Mouse (Mus musculus): ENCODE data around the gene Osbpl7.
A peak's percentile ranks its signal among the peaks of the same experiment; 100 is the strongest.

Osbpl7 gene

GRCm38 (mm10) chr11:97040301-97041021 lies 10.0 kb upstream of the Osbpl7 start:
- no peak for DNase-seq (ENCODE audit: low read depth)

GRCm38 (mm10) chr11:97041022-97041899 lies 9.2 kb upstream of the Osbpl7 start, which contains the start of the genes Lrrc46 and Mrpl10:
Gene Lrrc46 (minus strand): TSS chr11:97041407.
Gene Mrpl10 (plus strand): TSS chr11:97041560.
- DNase-seq (ENCODE audit: low read depth), result peak; percentile 86

GRCm38 (mm10) chr11:97044902-97045301 lies 5.5 kb upstream of the Osbpl7 start:
- no peak for DNase-seq (ENCODE audit: low read depth)

- no peak for DNase-seq (ENCODE audit: low read depth)
Measured at GRCm38 (mm10) chr11:97045861-97046260, 4.6 kb upstream of the Osbpl7 start.

- DNase-seq (ENCODE audit: low read depth), result no peak
Measured at GRCm38 (mm10) chr11:97048090-97048650, 2.3 kb upstream of the Osbpl7 start.

GRCm38 (mm10) chr11:97049492-97050085 lies 839 bp upstream of the Osbpl7 start:
- DNase-seq (ENCODE audit: low read depth), result no peak

GRCm38 (mm10) chr11:97050944-97051586 lies 637 bp downstream of the Osbpl7 start:
- no peak for DNase-seq (ENCODE audit: low read depth)

GRCm38 (mm10) chr11:97052219-97052646 lies 1.8 kb downstream of the Osbpl7 start:
- peak; percentile 58 for DNase-seq (ENCODE audit: low read depth)

GRCm38 (mm10) chr11:97063274-97063920 lies 13.0 kb downstream of the Osbpl7 start:
- DNase-seq (ENCODE audit: low read depth), result no peak

- no peak for DNase-seq (ENCODE audit: low read depth)
Measured at GRCm38 (mm10) chr11:97063921-97064295, 13.5 kb downstream of the Osbpl7 start.

GRCm38 (mm10) chr11:97065538-97066295 lies 15.3 kb downstream of the Osbpl7 start:
- DNase-seq (ENCODE audit: low read depth), result no peak

- no peak for DNase-seq (ENCODE audit: low read depth)
Measured at GRCm38 (mm10) chr11:97066656-97067360, 16.4 kb downstream of the Osbpl7 start.

GRCm38 (mm10) chr11:97069333-97069732 lies 18.9 kb downstream of the Osbpl7 start:
- no peak for DNase-seq (ENCODE audit: low read depth)

GRCm38 (mm10) chr11:97069770-97070169 lies 19.3 kb downstream of the Osbpl7 start:
- no peak for DNase-seq (ENCODE audit: low read depth)

GRCm38 (mm10) chr11:97071129-97071528 lies 20.7 kb downstream of the Osbpl7 start:
- DNase-seq (ENCODE audit: low read depth), result no peak

- DNase-seq (ENCODE audit: low read depth), result peak; percentile 41
Measured at GRCm38 (mm10) chr11:97072533-97072932, 22.1 kb downstream of the Osbpl7 start.

GRCm38 (mm10) chr11:97074235-97074634 lies 23.8 kb downstream of the Osbpl7 start:
- no peak for DNase-seq (ENCODE audit: low read depth)

- no peak for DNase-seq (ENCODE audit: low read depth)
Measured at GRCm38 (mm10) chr11:97078751-97079150, 28.3 kb downstream of the Osbpl7 start.

- no peak for DNase-seq (ENCODE audit: low read depth)
Measured at GRCm38 (mm10) chr11:97080291-97080690, 29.9 kb downstream of the Osbpl7 start.

GRCm38 (mm10) chr11:97082977-97083376 lies 32.5 kb downstream of the Osbpl7 start:
- peak; percentile 50 for DNase-seq (ENCODE audit: low read depth)

Measured in c-Kit-positive CD71-positive TER-119-negative erythroid progenitor cells, embryonic 14.5 days (primary cell).